In the genomic region with DNA sequence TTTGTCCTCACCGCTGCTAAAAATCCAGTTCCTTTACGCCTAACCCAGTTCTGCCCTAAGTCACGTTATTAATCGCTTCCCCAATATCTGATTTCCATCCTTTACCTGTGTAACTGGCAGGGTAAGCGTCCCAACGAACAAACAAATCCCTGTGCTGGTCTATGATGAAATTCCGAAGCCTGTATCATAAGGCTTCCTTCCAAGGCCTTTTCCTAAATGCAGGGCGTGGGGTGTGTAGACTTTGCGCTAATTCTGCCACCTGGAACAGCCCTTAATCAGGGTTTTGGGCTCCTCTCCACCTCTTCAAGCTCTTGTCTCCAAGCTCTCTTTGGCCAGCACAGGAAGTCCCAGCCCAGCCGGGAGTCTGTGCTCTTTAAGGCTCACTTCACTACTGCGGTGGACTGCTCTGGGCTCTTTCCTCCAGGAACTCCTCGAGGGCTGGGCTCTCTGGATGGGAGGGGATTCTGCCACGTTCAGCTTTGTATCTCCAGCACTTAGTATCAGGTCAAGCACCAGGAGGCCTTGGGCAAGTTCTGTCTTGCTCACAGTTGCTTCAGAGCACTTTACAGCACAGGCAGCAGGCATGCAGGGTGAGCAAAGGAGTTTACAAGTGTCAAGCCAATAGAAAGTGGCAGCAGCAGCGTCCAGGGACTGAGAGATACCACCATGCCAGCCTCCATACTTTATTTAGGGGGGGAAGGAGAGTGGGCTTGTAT, we compare ENCODE assay signal across 10 mouse cellular contexts. TPM values are rescaled to one million over a fixed set of nuclear protein-coding genes. Genes with fewer than 3 reads are reported as not detected.
DNase-seq lines count a peak whose midpoint lies in the region; ATAC-seq lines count a peak whose summit lies in the region.
"Had no signal": no experiment of that assay in that cellular context is flagged by ENCODE, and none has a peak within 500 bp of the region (broad histone marks: within the 10 kb centered on the region; RNA-seq: fewer than 3 reads in every experiment).

No protein-coding gene starts in this region.

- H3K4me1 ChIP-seq in intestine, embryonic 16.5 days (ENCODE audit: control insufficient read depth, insufficient read depth, low read length) = peaks cover 14% of the 10 kb centered on the region
- peaks cover 14% of the 10 kb centered on the region; the same call in 1 of the 2 replicates for H3K4me1 ChIP-seq in intestine, embryonic 15.5 days (replicated peaks)
- H3K4me1 ChIP-seq in heart, embryonic 14.5 days (ENCODE audit: control insufficient read depth in 2 of 2, insufficient read depth in 2 of 2, low read length in 2 of 2) = peaks cover 29 to 42% of the 10 kb centered on the region in 2 experiments
- H3K4me1 ChIP-seq: midbrain, embryonic 12.5 days had no signal

- DNase-seq in urinary bladder, postnatal 14 days (ENCODE audit: low spot score) = peak; percentile 24
- DNase-seq in urinary bladder, postnatal 10 days (ENCODE audit: low spot score) = no peak
- DNase-seq in adrenal gland, postnatal 4 days (ENCODE audit: low spot score in 2 of 2) = no peak
- DNase-seq: embryo, embryonic 11 days had no signal

- no peaks in the 10 kb centered on the region for H3K36me3 ChIP-seq in intestine, embryonic 16.5 days (ENCODE audit: control insufficient read depth, insufficient read depth, low read length)
- H3K36me3 ChIP-seq in intestine, embryonic 15.5 days = no peaks in the 10 kb centered on the region
- H3K36me3 ChIP-seq in heart, embryonic 14.5 days (ENCODE audit: control insufficient read depth, insufficient read depth, low read length) = no peaks in the 10 kb centered on the region
- H3K36me3 ChIP-seq: midbrain, embryonic 12.5 days had no signal

- ATAC-seq in intestine, embryonic 16.5 days = no peak
- no peak for ATAC-seq in intestine, embryonic 15.5 days
- ATAC-seq in heart, embryonic 14.5 days (ENCODE audit: insufficient number of reproducible peaks, insufficient read depth, low FRiP score, low read depth) = no peak
- no peak for ATAC-seq in erythroid progenitor cell, adult 5-6 weeks (replicated peaks; ENCODE audit: low FRiP score, poor library complexity, severe bottlenecking)

- 64% methylated on average over 14 of the region's 14 CpGs for WGBS in intestine, embryonic 16.5 days
- 65% methylated on average over 14 of the region's 14 CpGs for WGBS in intestine, embryonic 15.5 days
- 52% methylated on average over 14 of the region's 14 CpGs for WGBS in heart, embryonic 14.5 days

- no peak overlapping the region for H3K4me2 ChIP-seq in intestine, embryonic 16.5 days (ENCODE audit: low read depth, low read length)
- H3K4me2 ChIP-seq in intestine, embryonic 15.5 days (replicated peaks) = no peak overlapping the region
- H3K4me2 ChIP-seq in heart, embryonic 14.5 days (ENCODE audit: low read length) = no peak overlapping the region
- H3K4me2 ChIP-seq: limb, embryonic 12.5 days; midbrain, embryonic 12.5 days had no signal

- peak overlapping the region; percentile 13; the same call in 1 of the 2 replicates for H3K27ac ChIP-seq in intestine, embryonic 16.5 days (ENCODE audit: low read length)
- H3K27ac ChIP-seq in intestine, embryonic 15.5 days = no peak overlapping the region
- peak overlapping the region; percentile 43 to 46; a peak in 2 of 4 replicates for H3K27ac ChIP-seq in heart, embryonic 14.5 days (replicated peaks in 1 of 2; ENCODE audit: control insufficient read depth in 1 of 2, insufficient read depth in 1 of 2, low read depth in 2 of 2, low read length in 2 of 2)
- H3K27ac ChIP-seq: limb, embryonic 12.5 days; midbrain, embryonic 12.5 days had no signal

- no peak overlapping the region for H3K4me3 ChIP-seq in intestine, embryonic 16.5 days (ENCODE audit: low read length)
- no peak overlapping the region for H3K4me3 ChIP-seq in intestine, embryonic 15.5 days (replicated peaks)
- no peak overlapping the region for H3K4me3 ChIP-seq in heart, embryonic 14.5 days (ENCODE audit: control insufficient read depth in 1 of 2, insufficient read depth in 1 of 2, low read depth in 1 of 2, low read length in 2 of 2)
- H3K4me3 ChIP-seq: limb, embryonic 12.5 days; midbrain, embryonic 12.5 days had no signal

- H3K9me3 ChIP-seq in intestine, embryonic 16.5 days (ENCODE audit: control insufficient read depth, low read length) = no peaks in the 10 kb centered on the region
- no peaks in the 10 kb centered on the region for H3K9me3 ChIP-seq in intestine, embryonic 15.5 days
- H3K9me3 ChIP-seq in heart, embryonic 14.5 days (ENCODE audit: control insufficient read depth, low read length) = no peaks in the 10 kb centered on the region
- H3K9me3 ChIP-seq: limb, embryonic 12.5 days; midbrain, embryonic 12.5 days had no signal

- no peaks in the 10 kb centered on the region for H3K27me3 ChIP-seq in intestine, embryonic 16.5 days (replicated peaks; ENCODE audit: control insufficient read depth, insufficient read depth, low read length)
- H3K27me3 ChIP-seq in intestine, embryonic 15.5 days (replicated peaks) = no peaks in the 10 kb centered on the region
- H3K27me3 ChIP-seq in heart, embryonic 14.5 days (ENCODE audit: control insufficient read depth, insufficient read depth, low read length) = no peaks in the 10 kb centered on the region
- H3K27me3 ChIP-seq: limb, embryonic 12.5 days; midbrain, embryonic 12.5 days had no signal

- H3K9ac ChIP-seq in intestine, embryonic 16.5 days (ENCODE audit: low read depth, low read length) = no peak overlapping the region
- no peak overlapping the region for H3K9ac ChIP-seq in intestine, embryonic 15.5 days
- peak overlapping the region; percentile 23; the same call in 1 of the 2 replicates for H3K9ac ChIP-seq in heart, embryonic 14.5 days (ENCODE audit: low read length)
- H3K9ac ChIP-seq: limb, embryonic 12.5 days; midbrain, embryonic 12.5 days had no signal

RNA-seq across cellular contexts. Expression of a gene that starts 48.8 kb away (rescaled TPM):
- polyA plus RNA-seq in intestine, embryonic 16.5 days (2015; fragmentation: Nextera tagmentation; extraction: Ambion mirVana) = 103 and 110 TPM in 2 replicates
- polyA plus RNA-seq in intestine, embryonic 15.5 days (2015; fragmentation: Nextera tagmentation; extraction: Ambion mirVana) = 129 and 130 TPM in 2 replicates
- polyA plus RNA-seq in heart, embryonic 14.5 days (2014; fragmentation: Nextera tagmentation; extraction: Ambion mirVana) = 121 TPM in 2 replicates
- 10 to 100 TPM; 81.1 to 82.7 TPM for total RNA-seq in adrenal gland, postnatal 4 days (2021)
- total RNA-seq in erythroid progenitor cell, adult 5-6 weeks (2015; ENCODE audit: low replicate concordance) = 2.9 and 31.0 TPM in 2 replicates
- 3.0 TPM in 1 of 2 replicates, not detected in the other for total RNA-seq in erythroid progenitor cell, adult 5-6 weeks (2017; ENCODE audit: low replicate concordance)
